Mouse (Mus musculus) cortical plate, adult 2 months (tissue): ENCODE data around the gene Olfr374. TPM values are rescaled to one million over a fixed set of nuclear protein-coding genes. Genes with fewer than 3 reads are reported as not detected.
"Not testable (repeated sequence)": the region's sequence is repeated elsewhere in the genome, so short reads cannot be mapped to it uniquely, and the experiment has no call there.

Source experiments
- H3K27ac ChIP-seq: fragments of 200-500 bp; 2 replicates; pipeline ENCODE4 v1.5.1; 2012; ENCODE audit warnings: low read length, control low read depth, inconsistent platforms; ENCODE audit not compliant: insufficient read depth
- H3K4me1 ChIP-seq: fragments of 200-500 bp; 2 replicates; pipeline ENCODE4 v1.6.1; 2011; ENCODE audit warnings: low read length; ENCODE audit not compliant: control insufficient read depth, insufficient read depth
- H3K4me3 ChIP-seq: fragments of 200-500 bp; 2 replicates; pipeline ENCODE4 v1.5.1; 2011; ENCODE audit warnings: mild to moderate bottlenecking, low read length, control low read depth; ENCODE audit not compliant: insufficient read depth
- CTCF ChIP-seq: fragments of 200-500 bp; IDR thresholded peaks from 2 replicates; pipeline ENCODE4 v1.5.1; 2011; ENCODE audit warnings: mild to moderate bottlenecking, control low read depth, low read length; ENCODE audit not compliant: insufficient read depth; ENCODE audit errors: extremely low read depth
- POLR2A ChIP-seq: fragments of 200-500 bp; IDR thresholded peaks from 2 replicates; pipeline ENCODE4 v1.6.1; 2011; ENCODE audit warnings: mild to moderate bottlenecking, low read length, control low read depth; ENCODE audit not compliant: insufficient read depth; ENCODE audit errors: extremely low read depth
- polyA plus RNA-seq: library from polyadenylated mRNA; depleted of rRNA; stranded (reverse); fragments of >200 nt; gene quantifications from 2 replicates; pipeline ENCODE4 v1.2.3, GENCODE M21; 2012; rRNA removed

The Olfr374 gene
- polyA plus RNA-seq = 0.02 TPM in 1 of 2 replicates, not detected in the other

DNA sequence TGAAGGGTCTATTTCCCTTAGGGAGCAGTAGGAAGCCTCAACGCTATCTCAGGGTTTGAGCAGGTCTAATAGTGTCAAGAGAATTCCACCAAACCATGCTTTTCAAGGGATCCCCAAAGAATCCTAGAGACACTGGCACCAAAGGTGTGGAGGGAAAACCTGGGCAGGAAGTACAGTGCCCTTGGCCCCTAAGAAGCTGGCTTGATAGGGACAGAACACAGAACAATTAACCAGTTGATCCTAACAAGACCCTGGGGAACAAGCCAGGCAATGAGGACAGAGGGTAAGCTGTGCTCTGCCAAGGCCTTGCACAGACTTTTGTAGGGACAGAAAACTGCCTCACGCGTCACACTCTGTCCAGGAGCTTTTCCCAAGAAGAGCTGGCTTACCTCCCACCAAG is at the start of gene Olfr374:
TSS of gene Olfr374 (plus strand) at position 301 of the 400 bp plus-strand sequence.
- Histone ChIP-seq H3K27ac (no peak within 1 kb of the TSS), H3K4me3 (no peak within 1 kb of the TSS), H3K4me1 (no peaks in the 10 kb centered on the region)
- TF ChIP-seq POLR2A = no peak
- TF ChIP-seq CTCF = no peak

DNA sequence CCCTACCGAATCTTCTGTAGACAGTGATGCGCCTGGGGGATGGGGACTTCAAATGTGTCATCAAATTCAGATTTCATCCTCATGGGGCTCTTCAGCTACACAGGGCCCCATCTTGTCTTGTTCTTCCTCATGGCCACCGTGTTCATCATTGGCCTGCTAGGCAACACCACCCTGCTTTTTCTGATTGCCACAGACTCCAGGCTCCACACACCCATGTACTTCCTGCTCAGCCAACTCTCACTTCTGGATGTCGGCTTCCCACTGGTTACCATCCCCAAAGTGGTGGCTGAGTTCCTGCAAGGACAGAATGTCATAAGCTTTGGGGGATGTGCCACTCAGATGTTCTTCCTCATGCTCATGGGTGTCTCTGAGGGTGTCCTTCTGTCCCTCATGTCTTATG is 49.2 kb upstream of the Olfr374 start:
- not testable (repeated sequence) for H3K4me3 ChIP-seq, H3K27ac ChIP-seq, H3K4me1 ChIP-seq

DNA sequence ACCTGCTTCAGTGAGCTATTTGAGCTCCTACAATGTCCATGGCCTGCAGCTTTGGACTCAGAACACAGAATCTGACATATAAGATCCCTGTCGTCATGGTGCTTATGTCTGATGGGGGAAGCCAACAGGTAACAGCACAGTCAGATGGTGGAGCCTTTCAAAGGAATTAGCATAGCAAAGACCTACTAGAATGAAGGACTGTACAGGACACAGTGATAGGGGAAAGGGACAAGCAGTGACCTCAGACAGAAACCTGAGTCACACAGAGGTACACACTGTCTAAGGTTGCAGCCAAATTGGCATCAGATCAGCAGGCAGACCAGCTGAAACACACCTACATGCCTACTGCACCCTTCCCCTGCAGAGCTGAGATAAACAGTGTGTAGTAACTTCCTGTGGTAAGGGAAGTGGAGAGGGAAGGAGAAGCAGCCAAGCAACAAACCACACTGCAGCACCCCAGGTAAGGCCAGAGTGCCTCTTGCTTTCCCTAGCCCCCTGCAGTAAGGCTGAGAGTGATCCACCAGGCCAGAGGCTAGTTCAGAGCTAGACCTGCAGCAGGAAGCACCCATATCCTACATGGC is 39.9 kb upstream of the Olfr374 start:
- H3K27ac ChIP-seq, H3K4me1 ChIP-seq, H3K4me3 ChIP-seq: not testable (repeated sequence)

DNA sequence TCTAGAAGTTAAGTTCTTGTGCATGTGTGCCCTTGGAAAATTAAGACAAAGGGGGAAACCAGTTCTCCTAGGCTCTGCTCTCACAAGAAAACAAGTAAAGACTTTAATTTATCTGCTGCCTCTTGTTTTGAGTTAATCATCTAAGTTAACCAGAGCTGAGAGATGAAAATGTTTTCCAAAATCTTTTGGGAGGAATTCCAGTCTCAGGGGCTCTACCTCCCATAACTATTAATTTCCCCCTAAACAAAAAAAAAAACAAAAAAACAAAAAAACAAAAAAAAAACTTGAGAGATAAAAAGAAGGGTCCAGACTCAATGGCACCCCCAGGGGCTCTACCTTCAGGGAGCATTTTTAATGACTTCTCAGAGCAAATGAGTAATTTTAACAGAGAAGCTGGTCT is 24.0 kb upstream of the Olfr374 start, which contains the start of gene Olfr373:
TSS of gene Olfr373 (plus strand) at position 301 of the 400 bp plus-strand sequence.
- H3K4me1 ChIP-seq, H3K27ac ChIP-seq, H3K4me3 ChIP-seq: not testable (repeated sequence)

DNA sequence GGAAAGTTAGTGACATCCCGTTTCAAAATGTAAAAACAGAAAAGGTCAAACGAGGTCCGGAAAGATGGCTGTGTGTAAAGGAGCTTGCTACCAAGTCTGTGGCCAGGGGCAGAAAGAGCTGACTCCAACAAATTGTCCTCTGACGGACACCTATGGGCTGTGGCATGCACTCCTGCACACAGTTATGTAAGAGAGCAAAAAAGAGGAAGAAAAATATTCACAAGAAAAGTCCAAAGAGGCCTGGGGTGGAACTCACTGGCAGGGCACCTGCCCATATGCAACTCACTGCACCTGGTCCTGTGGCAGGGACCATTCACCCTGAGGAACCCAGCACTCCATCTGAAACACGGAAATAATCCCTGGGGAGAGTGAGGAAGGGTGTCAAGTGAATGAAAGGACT is 22.1 kb upstream of the Olfr374 start:
- H3K4me3 ChIP-seq = no peak overlapping the region
- no peaks in the 10 kb centered on the region for H3K4me1 ChIP-seq
- no peak overlapping the region for H3K27ac ChIP-seq
- TF ChIP-seq CTCF (no peak), POLR2A (no peak)

DNA sequence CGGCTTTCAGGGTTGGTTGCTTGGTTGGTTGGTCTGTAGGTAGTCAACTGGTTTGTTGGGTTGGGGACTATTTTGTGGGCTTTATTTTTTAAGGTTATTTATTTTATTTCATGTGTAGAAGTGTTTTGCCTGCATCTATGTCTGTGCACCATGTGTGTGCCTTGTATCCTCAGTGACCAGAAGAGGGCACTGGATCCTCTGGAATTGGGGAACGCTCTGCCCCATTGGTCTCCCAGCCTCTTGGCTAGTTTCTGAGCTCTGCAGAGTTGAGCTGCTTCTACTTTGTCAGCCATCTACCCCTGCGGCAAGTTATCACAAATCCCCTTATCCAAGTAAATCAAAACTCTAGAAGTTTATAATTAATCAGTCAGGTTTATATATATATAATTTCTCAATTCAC is 19.2 kb upstream of the Olfr374 start:
- not testable (repeated sequence) for H3K4me3 ChIP-seq, H3K4me1 ChIP-seq, H3K27ac ChIP-seq

DNA sequence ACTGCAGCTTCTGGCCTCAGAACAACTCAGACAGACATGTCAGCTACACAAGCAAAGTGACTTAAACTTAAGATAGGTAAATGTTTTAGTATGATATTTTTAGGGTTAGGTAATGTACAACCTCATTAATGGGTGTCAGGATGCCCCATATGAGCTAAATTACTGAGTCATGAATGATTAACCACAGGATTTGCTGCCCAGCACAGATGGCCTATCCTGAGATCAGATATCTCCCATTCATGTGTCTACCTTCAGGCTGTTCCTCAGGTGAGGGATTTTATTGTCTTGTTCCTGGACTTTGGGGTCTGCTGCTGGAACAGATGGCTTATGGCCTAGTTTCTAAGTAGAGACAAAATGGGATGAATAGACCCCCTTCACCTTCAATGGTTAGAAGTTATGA is 10.1 kb upstream of the Olfr374 start:
- not testable (repeated sequence) for H3K4me3 ChIP-seq, H3K27ac ChIP-seq, H3K4me1 ChIP-seq

DNA sequence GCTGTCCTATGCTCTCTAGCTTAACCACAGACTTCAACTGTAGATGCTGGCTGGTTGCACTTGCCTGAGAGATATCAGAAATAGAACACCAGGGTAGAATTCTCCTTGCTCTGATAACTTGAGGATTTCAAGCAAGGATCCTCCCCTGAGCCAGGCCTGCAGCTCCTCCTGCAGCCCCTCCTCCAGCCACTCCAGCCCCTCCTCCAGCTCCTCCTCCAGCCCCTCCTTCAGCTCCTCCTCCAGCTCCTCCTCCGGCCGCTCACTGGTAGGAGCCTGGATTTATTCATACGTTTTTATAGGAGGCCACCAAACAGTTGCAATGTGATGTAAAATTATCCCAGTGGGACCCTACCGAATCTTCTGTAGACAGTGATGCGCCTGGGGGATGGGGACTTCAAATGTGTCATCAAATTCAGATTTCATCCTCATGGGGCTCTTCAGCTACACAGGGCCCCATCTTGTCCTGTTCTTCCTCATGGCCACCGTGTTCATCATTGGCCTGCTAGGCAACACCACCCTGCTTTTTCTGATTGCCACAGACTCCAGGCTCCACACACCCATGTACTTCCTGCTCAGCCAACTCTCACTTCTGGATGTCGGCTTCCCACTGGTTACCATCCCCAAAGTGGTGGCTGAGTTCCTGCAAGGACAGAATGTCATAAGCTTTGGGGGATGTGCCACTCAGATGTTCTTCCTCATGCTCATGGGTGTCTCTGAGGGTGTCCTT is 7.3 kb upstream of the Olfr374 start:
- not testable (repeated sequence) for H3K4me3 ChIP-seq, H3K4me1 ChIP-seq, H3K27ac ChIP-seq

DNA sequence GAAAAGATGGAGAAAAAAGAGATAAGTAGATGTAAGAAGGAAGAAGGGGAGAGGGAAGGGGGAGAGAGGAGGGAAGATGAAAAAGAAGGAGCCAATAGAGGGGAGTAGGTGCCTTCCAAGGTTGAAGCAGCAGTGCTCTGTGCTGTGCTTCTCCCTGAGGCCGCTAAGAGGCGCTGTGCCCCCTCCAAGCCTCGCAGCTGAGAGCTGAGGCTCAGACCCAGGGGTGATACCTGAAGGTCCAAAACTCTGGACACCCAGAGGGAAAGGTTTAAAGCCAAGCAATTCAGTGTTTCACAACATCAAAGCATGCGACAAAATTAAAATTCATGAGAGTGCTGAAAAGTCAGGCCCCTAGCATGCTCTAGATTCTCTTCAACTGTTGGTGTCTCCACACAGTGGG is 1.7 kb upstream of the Olfr374 start:
- TF ChIP-seq CTCF (no peak), POLR2A (no peak)
- Histone ChIP-seq H3K4me1 (no peaks in the 10 kb centered on the region), H3K4me3 (no peak overlapping the region), H3K27ac (no peak overlapping the region)

DNA sequence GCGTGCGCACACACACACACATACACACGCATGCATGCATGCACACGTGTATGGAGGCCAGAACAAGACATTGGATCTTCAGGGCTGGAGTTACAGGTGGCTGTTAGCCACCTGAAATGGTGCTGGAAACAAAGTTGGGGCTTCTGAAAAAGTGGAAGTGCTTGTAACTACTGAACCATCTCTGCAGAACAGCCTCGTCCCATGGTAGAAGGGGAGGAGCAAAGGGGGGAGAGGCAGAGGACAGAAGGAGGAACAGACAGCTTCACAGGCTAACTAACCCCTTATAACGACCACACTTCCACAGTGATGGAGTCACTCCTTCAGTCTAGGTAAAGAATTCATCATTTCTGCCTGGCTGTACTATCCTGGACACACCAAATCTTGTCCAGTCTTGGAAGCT is 4.0 kb downstream of the Olfr374 start:
- TF ChIP-seq CTCF = no peak
- TF ChIP-seq POLR2A = no peak
- no peak overlapping the region for H3K27ac ChIP-seq
- no peaks in the 10 kb centered on the region for H3K4me1 ChIP-seq
- no peak overlapping the region for H3K4me3 ChIP-seq

DNA sequence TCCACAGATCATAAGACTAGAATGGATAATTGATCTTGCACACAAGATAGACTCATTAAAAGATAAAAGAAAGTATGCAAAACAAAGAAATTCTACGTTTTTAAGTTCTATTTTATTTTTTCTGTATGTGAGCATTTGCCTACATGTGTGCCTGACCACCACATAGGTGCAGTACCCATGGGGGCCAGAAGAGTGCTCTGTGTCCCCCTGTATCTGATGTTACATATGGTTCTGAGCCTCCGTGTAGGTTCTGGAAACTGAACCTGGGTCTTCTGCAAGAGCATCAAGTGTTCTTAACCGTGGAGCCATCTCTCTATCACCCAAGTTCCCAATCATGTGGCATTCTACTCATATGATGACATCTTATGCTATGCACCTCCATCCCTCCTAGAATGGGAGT is 5.6 kb downstream of the Olfr374 start:
- Histone ChIP-seq H3K4me3 (no peak overlapping the region), H3K4me1 (no peaks in the 10 kb centered on the region), H3K27ac (no peak overlapping the region)
- TF ChIP-seq POLR2A = no peak
- TF ChIP-seq CTCF = no peak
